Mouse (Mus musculus) heart, postnatal 0 days (tissue): ENCODE measurements at regions not wholly inside any gene's neighbourhood (a gene's known extent, or its start where the extent isn't known, plus 50 kb on each side); places are given as distances from the start of the nearest gene placed in this dataset.

ENCODE experiments used
- ATAC-seq: fragments of 200-750 bp; cut with Nextera tagmentation; 2 replicates; pipeline ENCODE4 v1.8.0; 2017; ENCODE audit warnings: low read depth, moderate number of reproducible peaks, moderate library complexity; ENCODE audit not compliant: insufficient read depth
- DNase-seq: peaks from one replicate; pipeline ENCODE4 v3.0.0-alpha.2; 2016; ENCODE audit warnings: low spot score
- H3K27ac ChIP-seq: fragments of 300-500 bp; sonication (generic); 2 replicates; pipeline ENCODE4 v1.5.1; 2014; ENCODE audit warnings: low read depth, mild to moderate bottlenecking
- H3K27me3 ChIP-seq: fragments of 300-500 bp; sonication (generic); 2 replicates; pipeline ENCODE4 v1.6.1; 2014; ENCODE audit warnings: low read length, mixed read lengths; ENCODE audit not compliant: control insufficient read depth, insufficient read depth
- H3K36me3 ChIP-seq: fragments of 300-500 bp; sonication (generic); replicated peaks from 2 replicates; pipeline ENCODE4 v1.6.1; 2014; ENCODE audit warnings: low read length, mixed read lengths; ENCODE audit not compliant: control insufficient read depth, insufficient read depth
- H3K4me1 ChIP-seq: fragments of 300-500 bp; sonication (generic); 2 replicates; pipeline ENCODE4 v1.6.1; 2014; ENCODE audit warnings: antibody characterized with exemption; ENCODE audit not compliant: control insufficient read depth, insufficient read depth
- H3K4me2 ChIP-seq: fragments of 300-500 bp; sonication (generic); 2 replicates; pipeline ENCODE4 v1.6.1; 2014; ENCODE audit warnings: low read depth, mild to moderate bottlenecking, low read length, moderate library complexity
- H3K4me3 ChIP-seq: fragments of 300-500 bp; sonication (generic); 2 replicates; pipeline ENCODE4 v1.5.1; 2014; ENCODE audit warnings: low read depth, low read length
- H3K9ac ChIP-seq: fragments of 300-500 bp; sonication (generic); replicated peaks from 2 replicates; pipeline ENCODE4 v1.6.1; 2014; ENCODE audit warnings: low read depth, low read length, mixed read lengths
- H3K9me3 ChIP-seq: fragments of 300-500 bp; sonication (generic); replicated peaks from 2 replicates; pipeline ENCODE4 v1.6.1; 2016; ENCODE audit warnings: low read length; ENCODE audit not compliant: control insufficient read depth
- CTCF ChIP-seq: IDR thresholded peaks from 2 replicates; pipeline ENCODE4 v1.5.1; 2016; ENCODE audit warnings: antibody characterized with exemption, control low read depth, low read depth
- EP300 ChIP-seq: IDR thresholded peaks from 2 replicates; pipeline ENCODE4 v1.6.1; 2016; ENCODE audit warnings: antibody characterized with exemption, low read depth
- WGBS: fragments of 180-500 bp; shearing (Covaris S2); extraction: QIAGEN DNeasy Blood & Tissue Kit; methylation state at CpG from one replicate; pipeline ENCODE4 v1.1.7; 2014; 5-methylcytosine and 5-hydroxymethylcytosine counted together

DNA sequence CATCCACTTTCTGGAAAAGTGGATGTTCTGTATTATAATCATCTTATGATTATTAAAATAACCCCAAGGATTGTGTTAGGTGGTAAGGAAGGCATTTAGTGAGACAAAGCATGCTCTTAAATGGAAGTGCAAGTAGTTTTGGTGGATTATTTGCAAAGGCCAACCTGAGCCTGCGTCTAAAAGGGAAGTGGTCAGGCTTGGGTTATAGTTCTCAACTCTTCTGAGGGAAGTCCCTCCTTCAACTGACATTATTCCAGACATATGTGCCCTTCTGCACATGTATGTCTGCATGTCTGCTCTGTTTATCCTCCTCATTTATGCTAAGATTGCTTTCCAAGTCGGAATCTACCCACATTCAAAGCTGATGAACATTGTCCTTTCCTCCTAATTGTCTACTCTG is 2108.3 kb downstream of the 4930444P10Rik start:
- H3K27ac ChIP-seq = no peak overlapping the region
- no peak for ATAC-seq
- H3K9me3 ChIP-seq = no peaks in the 10 kb centered on the region
- H3K4me3 ChIP-seq = no peak overlapping the region
- no peaks in the 10 kb centered on the region for H3K36me3 ChIP-seq
- no peaks in the 10 kb centered on the region for H3K4me1 ChIP-seq
- WGBS = 72% methylated on average over 2 of the region's 2 CpGs
- TF ChIP-seq EP300 = no peak
- TF ChIP-seq CTCF = no peak
- no peak overlapping the region for H3K4me2 ChIP-seq
- DNase-seq = no peak
- H3K9ac ChIP-seq = no peak overlapping the region
- H3K27me3 ChIP-seq = no peaks in the 10 kb centered on the region

DNA sequence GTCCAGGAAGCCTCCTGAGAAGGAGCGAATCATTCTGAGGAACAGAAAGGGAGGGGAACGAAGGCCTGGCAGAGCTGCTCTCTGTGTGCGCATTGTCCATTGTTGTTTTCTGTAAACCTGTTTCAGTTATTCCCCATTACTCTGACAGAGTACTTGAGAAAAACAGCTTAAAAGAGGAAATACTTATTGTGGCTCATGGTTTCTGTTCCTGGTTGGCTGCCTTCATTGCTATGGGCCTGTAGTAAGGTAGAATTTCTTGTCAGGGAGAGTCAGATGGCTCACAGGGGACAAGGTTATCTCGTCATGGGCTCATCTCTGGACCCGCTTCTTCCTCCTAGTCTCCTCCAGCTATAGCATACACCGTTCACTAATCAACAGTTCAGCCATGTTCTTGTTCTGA is 2112.9 kb downstream of the 4930444P10Rik start:
- H3K27me3 ChIP-seq = no peaks in the 10 kb centered on the region
- no peak overlapping the region for H3K27ac ChIP-seq
- WGBS = 84% methylated on average over 6 of the region's 6 CpGs
- TF ChIP-seq CTCF = no peak
- TF ChIP-seq EP300 = no peak
- H3K9me3 ChIP-seq = no peaks in the 10 kb centered on the region
- DNase-seq (no peak), ATAC-seq (no peak)
- H3K4me3 ChIP-seq = no peak overlapping the region
- no peak overlapping the region for H3K9ac ChIP-seq
- H3K4me1 ChIP-seq = no peaks in the 10 kb centered on the region
- H3K36me3 ChIP-seq = no peaks in the 10 kb centered on the region
- no peak overlapping the region for H3K4me2 ChIP-seq

DNA sequence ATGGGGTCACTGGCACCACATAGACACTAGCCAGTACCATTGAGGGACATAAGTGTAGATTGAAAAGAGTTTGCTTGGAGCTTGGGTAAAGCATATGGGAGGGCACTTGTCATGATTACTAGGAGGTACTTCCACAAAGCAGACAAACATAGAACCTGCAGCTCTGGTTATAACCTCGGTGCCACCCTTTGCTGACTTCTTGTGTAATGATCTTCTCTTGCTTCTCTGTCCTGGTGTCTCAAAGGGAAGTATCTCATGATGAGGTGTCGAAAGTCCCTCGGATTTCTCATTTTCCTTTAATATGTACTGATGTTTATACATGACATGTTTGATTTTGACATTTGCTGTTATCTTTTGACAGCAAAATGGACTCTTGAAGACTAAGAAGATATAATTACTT is 2114.5 kb downstream of the 4930444P10Rik start:
- WGBS = 75% methylated on average over 3 of the region's 3 CpGs

DNA sequence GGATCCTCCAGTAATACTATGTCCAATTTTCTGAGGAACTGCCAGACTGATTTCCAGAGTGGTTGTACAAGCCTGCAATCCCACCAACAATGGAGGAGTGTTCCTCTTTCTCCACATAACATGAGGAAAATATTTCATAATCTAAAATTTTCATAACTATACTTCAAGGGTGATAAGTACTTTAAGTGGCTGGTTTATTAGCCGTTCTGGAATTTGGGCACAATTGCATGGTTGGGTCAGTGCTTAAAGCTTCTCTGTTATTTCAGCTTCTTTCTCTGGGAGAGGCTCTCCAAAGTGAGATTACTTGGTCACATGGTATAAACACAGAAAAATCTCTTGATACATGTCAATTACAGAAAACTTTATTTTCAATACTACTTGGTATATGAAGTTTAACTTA is 2115.9 kb downstream of the 4930444P10Rik start:
- Histone ChIP-seq H3K9me3 (no peaks in the 10 kb centered on the region), H3K36me3 (no peaks in the 10 kb centered on the region), H3K27ac (no peak overlapping the region), H3K9ac (no peak overlapping the region), H3K4me3 (no peak overlapping the region), H3K4me1 (no peaks in the 10 kb centered on the region), H3K27me3 (no peaks in the 10 kb centered on the region), H3K4me2 (no peak overlapping the region)
- WGBS = 69% methylated on average over 1 of the region's 1 CpGs
- ATAC-seq (no peak), DNase-seq (no peak)
- TF ChIP-seq CTCF = no peak
- TF ChIP-seq EP300 = no peak

More for the DNA sequence above, 2114.5 kb downstream of the 4930444P10Rik start:
- DNase-seq (no peak), ATAC-seq (no peak)
- H3K4me3 ChIP-seq = no peak overlapping the region
- TF ChIP-seq CTCF = no peak
- no peaks in the 10 kb centered on the region for H3K9me3 ChIP-seq
- H3K9ac ChIP-seq = no peak overlapping the region
- H3K27ac ChIP-seq = no peak overlapping the region
- H3K4me1 ChIP-seq = no peaks in the 10 kb centered on the region
- no peaks in the 10 kb centered on the region for H3K27me3 ChIP-seq
- no peak overlapping the region for H3K4me2 ChIP-seq
- H3K36me3 ChIP-seq = no peaks in the 10 kb centered on the region

DNA sequence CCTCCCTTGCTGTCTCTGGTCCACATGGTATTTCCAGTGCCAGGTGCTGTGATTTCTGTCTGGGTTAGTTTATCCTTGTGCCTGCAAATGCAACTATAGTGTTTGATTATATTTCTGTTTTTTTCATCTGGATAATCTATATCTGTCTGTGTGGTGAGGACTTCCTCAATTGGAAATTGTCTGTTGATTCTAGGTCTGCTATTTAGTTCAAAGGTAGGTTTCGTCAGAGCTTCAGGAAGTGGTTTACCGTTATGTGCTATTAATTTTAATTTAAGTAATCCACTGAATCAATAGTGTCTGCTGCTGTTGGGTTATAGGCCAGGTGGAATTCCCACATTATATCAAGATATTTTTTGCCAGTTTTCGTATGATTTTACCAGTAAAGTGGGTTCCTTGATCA is 2143.9 kb downstream of the 4930444P10Rik start:
- WGBS = 81% methylated on average over 3 of the region's 3 CpGs
- Histone ChIP-seq H3K27me3 (no peaks in the 10 kb centered on the region), H3K4me3 (no peak overlapping the region), H3K9ac (no peak overlapping the region), H3K36me3 (no peaks in the 10 kb centered on the region), H3K9me3 (no peaks in the 10 kb centered on the region), H3K27ac (no peak overlapping the region), H3K4me2 (no peak overlapping the region), H3K4me1 (no peaks in the 10 kb centered on the region)
- DNase-seq = no peak
- ATAC-seq = no peak
- TF ChIP-seq EP300 (no peak), CTCF (no peak)

DNA sequence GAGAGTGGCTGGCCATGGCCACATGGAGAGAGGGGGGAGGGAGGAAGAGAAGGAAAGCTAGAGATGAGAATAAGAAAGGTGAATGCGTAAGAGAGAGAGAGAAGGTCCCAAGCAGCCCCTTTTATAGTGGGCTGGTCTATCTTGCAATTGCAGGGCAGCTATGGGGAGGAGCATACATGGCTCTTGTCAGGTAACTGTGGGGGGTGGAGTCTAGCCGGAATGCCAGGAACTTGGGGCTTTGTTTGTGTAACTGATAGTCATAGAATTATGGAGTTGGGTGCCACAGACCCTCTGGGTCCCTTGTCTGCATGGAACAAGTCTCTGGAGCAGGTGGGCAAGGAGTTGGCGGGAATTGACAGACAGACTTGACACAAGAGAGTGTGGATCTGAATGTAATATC is 2151.8 kb downstream of the 4930444P10Rik start:
- no peak overlapping the region for H3K4me3 ChIP-seq
- H3K4me2 ChIP-seq = no peak overlapping the region
- 0 out of 2 replicates have a peak, but pooled peaks cover 3% of the 10 kb centered on the region for H3K9me3 ChIP-seq
- no peak overlapping the region for H3K9ac ChIP-seq
- no peaks in the 10 kb centered on the region for H3K4me1 ChIP-seq
- ATAC-seq (no peak), DNase-seq (no peak)
- no peak overlapping the region for H3K27ac ChIP-seq
- H3K27me3 ChIP-seq = no peaks in the 10 kb centered on the region
- 75% methylated on average over 3 of the region's 3 CpGs for WGBS
- H3K36me3 ChIP-seq = no peaks in the 10 kb centered on the region
- TF ChIP-seq CTCF (no peak), EP300 (no peak)
